ENCODE assay signal across 25 mouse cellular contexts in genomic region chr16:85762052-85762665, GRCm38 (mm10). TPM values are rescaled to one million over a fixed set of nuclear protein-coding genes. Genes with fewer than 3 reads are reported as not detected.
A peak's percentile ranks its signal among the peaks of the same experiment; 100 is the strongest.
DNase-seq lines count a peak whose midpoint lies in the region; ATAC-seq and TF ChIP-seq lines count a peak whose summit lies in the region.
"Had no signal": no experiment of that assay in that cellular context is flagged by ENCODE, and none has a peak within 500 bp of the region (broad histone marks: within the 10 kb centered on the region; RNA-seq: fewer than 3 reads in every experiment).

No protein-coding gene starts in this region.

- H3K9ac ChIP-seq in embryonic facial prominence, embryonic 13.5 days, result no peak overlapping the region
- H3K9ac ChIP-seq: forebrain, embryonic 13.5 days; forebrain, postnatal 0 days; hindbrain, embryonic 12.5 days had no signal

- H3K36me3 ChIP-seq in embryonic facial prominence, embryonic 13.5 days, result no peaks in the 10 kb centered on the region
- H3K36me3 ChIP-seq: G1E; heart, embryonic 10.5 days; hindbrain, embryonic 12.5 days had no signal

- WGBS in embryonic facial prominence, embryonic 13.5 days, result 28% methylated on average over 10 of the region's 10 CpGs
- 87% methylated on average over 10 of the region's 10 CpGs for WGBS in lung, adult 2 months

- H3K4me2 ChIP-seq in embryonic facial prominence, embryonic 13.5 days, result peak overlapping the region; percentile 20; the same call in 1 of the 2 replicates
- H3K4me2 ChIP-seq: forebrain, embryonic 13.5 days; hindbrain, embryonic 12.5 days had no signal

- H3K4me3 ChIP-seq in embryonic facial prominence, embryonic 13.5 days, result no peak overlapping the region
- H3K4me3 ChIP-seq in lung, adult 2 months (replicated peaks; ENCODE audit: extremely low read depth, low read depth, low read length), result no peak overlapping the region
- H3K4me3 ChIP-seq: forebrain, embryonic 13.5 days; gastrocnemius, adult 2 months; heart, embryonic 10.5 days; hindbrain, embryonic 12.5 days had no signal

- no peaks in the 10 kb centered on the region for H3K9me3 ChIP-seq in embryonic facial prominence, embryonic 13.5 days
- H3K9me3 ChIP-seq: forebrain, embryonic 13.5 days; heart, embryonic 10.5 days; hindbrain, embryonic 12.5 days had no signal

- peak overlapping the region; percentile 28; the same call in 1 of the 2 replicates for H3K27ac ChIP-seq in embryonic facial prominence, embryonic 13.5 days
- H3K27ac ChIP-seq: forebrain, embryonic 13.5 days; gastrocnemius, adult 2 months; heart, embryonic 10.5 days; hindbrain, embryonic 12.5 days had no signal

- no peak for ATAC-seq in embryonic facial prominence, embryonic 13.5 days (ENCODE audit: insufficient number of reproducible peaks, insufficient read depth, low FRiP score, low TSS enrichment, low read depth)
- ATAC-seq in granulocyte monocyte progenitor cell, adult 5-6 weeks (replicated peaks; ENCODE audit: poor library complexity, severe bottlenecking), result peak; percentile 77
- ATAC-seq: CD4-positive, CD25-positive, alpha-beta regulatory T cell, adult 4 months; forebrain, embryonic 13.5 days; forebrain, postnatal 0 days; hindbrain, embryonic 16.5 days; inflammation-experienced regulatory T-cells, adult 6 months; intestine, postnatal 0 days had no signal

- H3K27me3 ChIP-seq in embryonic facial prominence, embryonic 13.5 days, result no peaks in the 10 kb centered on the region
- H3K27me3 ChIP-seq: forebrain, embryonic 13.5 days; hindbrain, embryonic 12.5 days had no signal

- DNase-seq in 416B (ENCODE audit: low read depth) (peak; percentile 1), NIH3T3 (ENCODE audit: low read depth) (peak; percentile 6)
- DNase-seq in lung, adult 2 months, result no peak
- no peak for DNase-seq in urinary bladder, postnatal 14 days (ENCODE audit: low spot score)
- no peak for DNase-seq in layer of hippocampus, postnatal 10 days (ENCODE audit: low spot score in 2 of 2)
- DNase-seq: adrenal gland, postnatal 10 days; B cell, adult 2 months; cerebellum, adult 11-12 months; cerebellum, adult 9-10 months; cerebellum, postnatal 25 days; forebrain, postnatal 0 days; gastrocnemius, adult 2 months; gastrocnemius, postnatal 25 days; heart, postnatal 10 days; heart, postnatal 4 days had no signal

- H3K4me1 ChIP-seq in embryonic facial prominence, embryonic 13.5 days, result peaks cover 15% of the 10 kb centered on the region
- no peaks in the 10 kb centered on the region; the same call in none of the 2 replicates for H3K4me1 ChIP-seq in lung, adult 2 months (ENCODE audit: control insufficient read depth, insufficient read depth, low read length)
- H3K4me1 ChIP-seq: forebrain, embryonic 13.5 days had no signal

- TF ChIP-seq CTCF in lung, adult 2 months (IDR thresholded peaks at IDR 0.05; ENCODE audit: insufficient read depth, low read length), result no peak

- no peak for TF ChIP-seq POLR2A in lung, adult 2 months (IDR thresholded peaks at IDR 0.05; ENCODE audit: borderline replicate concordance, extremely low read depth, low read depth, low read length)

RNA-seq across cellular contexts. Expression of gene Adamts1, which starts 40.8 kb away (rescaled TPM):
- polyA plus RNA-seq in embryonic facial prominence, embryonic 13.5 days (2015; fragmentation: Nextera tagmentation; extraction: Ambion mirVana), result 32.0 and 32.4 TPM in 2 replicates
- total RNA-seq in granulocyte monocyte progenitor cell, adult 5-6 weeks (2014; fragmentation: Nextera tagmentation), result not detected in 2 replicates
- 0.26 and 0.52 TPM in 2 replicates for total RNA-seq in granulocyte monocyte progenitor cell, adult 5-6 weeks (2017)
- 68.7 and 86.6 TPM in 2 replicates for polyA plus RNA-seq in lung, adult 2 months (2012; rRNA removed)
- 10 to 100 TPM; 16.5 to 16.9 TPM for total RNA-seq in layer of hippocampus, postnatal 10 days (2021)
- polyA plus RNA-seq: CD4-positive, CD25-positive, alpha-beta regulatory T cell, adult 4 months; G1E; inflammation-experienced regulatory T-cells, adult 6 months had no signal

Comparison
In these comparisons a context has a peak if more than half of its experiments do, and no peak if none do; other contexts are left out.
1. DNase-seq: peak in 416B (single experiment) and NIH3T3 (single experiment); none in lung, adult 2 months (single experiment), urinary bladder, postnatal 14 days (single experiment) and layer of hippocampus, postnatal 10 days (0 of 2).
2. RNA of gene Adamts1, which starts 40.8 kb away (total RNA-seq): 16.5 to 16.9 TPM in layer of hippocampus, postnatal 10 days; 0.26 to 0.52 TPM in granulocyte monocyte progenitor cell, adult 5-6 weeks; every median in the first group is over 10 times any median in the second.